Mouse (Mus musculus) embryonic facial prominence, embryonic 10.5 days (tissue): ENCODE measurements at regions not wholly inside any gene's neighbourhood (a gene's known extent, or its start where the extent isn't known, plus 50 kb on each side); places are given as distances from the start of the nearest gene placed in this dataset.
A peak's percentile ranks its signal among the peaks of the same experiment; 100 is the strongest.

Source experiments
- DNase-seq: peaks from one replicate; pipeline ENCODE4 v3.0.0-alpha.2; 2017; ENCODE audit warnings: low spot score
- H3K27ac ChIP-seq: fragments of 300-500 bp; sonication (generic); replicated peaks from 2 replicates; pipeline ENCODE4 v1.5.1; 2016; ENCODE audit warnings: mild to moderate bottlenecking
- H3K27me3 ChIP-seq: fragments of 300-500 bp; sonication (generic); replicated peaks from 2 replicates; pipeline ENCODE4 v1.6.1; 2016; ENCODE audit warnings: low read depth, mild to moderate bottlenecking; ENCODE audit not compliant: poor library complexity, severe bottlenecking
- H3K36me3 ChIP-seq: fragments of 300-500 bp; sonication (generic); replicated peaks from 2 replicates; pipeline ENCODE4 v1.6.1; 2016; ENCODE audit warnings: mild to moderate bottlenecking, moderate library complexity
- H3K4me1 ChIP-seq: fragments of 300-500 bp; sonication (generic); 2 replicates; pipeline ENCODE4 v1.6.1; 2016
- H3K4me3 ChIP-seq: fragments of 300-500 bp; sonication (generic); 2 replicates; pipeline ENCODE4 v1.5.1; 2016; ENCODE audit warnings: mild to moderate bottlenecking, moderate library complexity
- H3K9me3 ChIP-seq: fragments of 300-500 bp; sonication (generic); 2 replicates; pipeline ENCODE4 v1.6.1; 2016; ENCODE audit warnings: mild to moderate bottlenecking
- WGBS: fragments of 180-500 bp; shearing (Covaris S2); methylation state at CpG from one replicate; pipeline ENCODE4 v1.1.7; 2016; 5-methylcytosine and 5-hydroxymethylcytosine counted together

DNA sequence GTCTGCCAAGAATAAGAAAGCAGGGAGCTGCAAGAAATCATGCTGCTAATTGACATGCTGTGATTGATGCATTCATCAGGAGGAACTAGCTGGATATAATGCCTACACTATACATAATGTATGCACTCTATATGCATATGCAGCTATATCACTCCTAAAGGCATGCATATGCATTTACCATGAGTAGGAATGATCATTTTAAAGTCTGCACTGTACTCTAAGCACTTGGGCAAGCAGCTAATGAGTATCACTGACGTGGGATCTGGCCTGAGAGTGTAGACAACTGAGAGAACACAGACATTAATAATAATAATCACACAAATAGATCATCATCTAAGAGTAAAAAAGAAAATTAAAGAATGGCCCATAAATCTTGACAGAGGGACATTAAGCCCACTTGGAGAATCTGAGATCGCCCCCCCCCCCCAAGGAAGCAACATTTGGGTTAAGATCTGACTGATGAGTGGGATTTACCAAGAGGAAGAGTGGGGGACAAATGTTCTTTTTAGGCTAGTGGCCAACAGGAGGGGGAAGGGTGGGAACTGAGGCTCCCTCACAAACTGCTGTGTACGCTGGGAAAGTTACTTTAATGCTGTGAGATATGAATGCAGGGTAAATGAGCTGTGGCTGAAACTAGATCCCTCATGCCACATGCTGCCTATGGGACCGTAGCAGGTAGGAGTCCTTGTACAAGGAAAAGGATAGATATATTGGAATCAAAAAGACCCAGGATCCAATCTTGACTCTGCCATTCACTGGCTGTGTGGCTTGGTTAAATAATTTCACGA, 155.0 kb downstream of the Gsdmc2 start:
- DNase-seq, result no peak
- H3K9me3 ChIP-seq, result no peaks in the 10 kb centered on the region
- no peaks in the 10 kb centered on the region for H3K36me3 ChIP-seq
- H3K27ac ChIP-seq, result no peak overlapping the region
- peaks cover 9% of the 10 kb centered on the region; the same call in 1 of the 2 replicates for H3K27me3 ChIP-seq
- H3K4me3 ChIP-seq, result no peak overlapping the region
- WGBS, result 73% methylated on average over 5 of the region's 5 CpGs
- peaks cover 11% of the 10 kb centered on the region for H3K4me1 ChIP-seq

DNA sequence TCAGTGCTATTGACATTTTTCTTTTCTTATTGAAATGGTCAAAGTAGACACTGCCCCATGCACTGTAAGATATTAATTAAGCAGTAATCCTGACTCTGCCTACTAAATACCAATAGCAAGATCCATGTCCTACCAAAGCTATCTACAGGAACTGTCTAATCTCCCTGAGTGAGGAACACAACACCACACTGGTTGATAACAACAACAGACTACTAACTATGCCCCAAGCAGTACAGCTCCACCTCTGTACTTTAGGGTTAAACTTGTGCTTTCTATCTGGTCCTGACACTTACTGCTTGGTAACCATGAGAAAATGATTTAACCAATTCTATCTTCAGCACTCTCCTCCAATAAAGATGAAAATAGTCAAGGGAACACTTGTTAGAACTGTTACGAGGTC, 157.1 kb downstream of the Gsdmc2 start:
- H3K4me3 ChIP-seq, result no peak overlapping the region
- 94% methylated on average over 1 of the region's 1 CpGs for WGBS
- H3K27ac ChIP-seq, result no peak overlapping the region
- no peaks in the 10 kb centered on the region for H3K36me3 ChIP-seq
- H3K4me1 ChIP-seq, result peaks cover 6% of the 10 kb centered on the region
- H3K9me3 ChIP-seq, result no peaks in the 10 kb centered on the region
- no peaks in the 10 kb centered on the region for H3K27me3 ChIP-seq
- no peak for DNase-seq

DNA sequence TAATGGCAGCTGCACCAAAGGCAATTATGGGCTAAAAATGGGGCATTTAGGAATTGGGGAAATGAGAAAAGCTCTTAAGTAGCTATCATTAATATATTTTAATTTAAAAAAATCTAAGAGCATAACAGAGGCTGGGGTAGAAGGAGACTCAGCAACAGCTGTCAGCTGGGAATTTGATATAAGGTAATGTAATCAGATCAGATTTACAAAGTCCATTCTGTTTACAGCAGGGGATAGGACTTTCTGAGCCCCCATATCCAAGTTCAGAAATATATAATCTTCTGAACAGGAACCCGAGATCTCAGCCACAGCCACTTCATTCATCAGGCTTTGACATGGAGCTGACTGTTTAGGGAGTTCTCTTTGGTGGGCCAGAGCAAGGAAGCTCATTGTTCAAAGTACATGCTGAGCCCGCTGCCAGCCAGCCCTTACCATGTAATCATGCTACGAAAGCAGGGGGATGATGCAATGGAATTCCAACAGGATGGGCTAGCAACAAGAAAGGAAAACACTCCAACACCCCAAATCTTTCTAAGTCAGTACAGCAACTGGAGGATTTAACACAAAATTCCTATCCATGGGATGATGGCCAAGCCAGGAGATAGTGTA, 157.9 kb downstream of the Gsdmc2 start:
- 72% methylated on average over 3 of the region's 3 CpGs for WGBS
- no peak overlapping the region for H3K27ac ChIP-seq
- no peaks in the 10 kb centered on the region for H3K36me3 ChIP-seq
- DNase-seq, result no peak
- H3K4me1 ChIP-seq, result no peaks in the 10 kb centered on the region
- H3K4me3 ChIP-seq, result no peak overlapping the region
- H3K9me3 ChIP-seq, result no peaks in the 10 kb centered on the region
- H3K27me3 ChIP-seq, result no peaks in the 10 kb centered on the region

DNA sequence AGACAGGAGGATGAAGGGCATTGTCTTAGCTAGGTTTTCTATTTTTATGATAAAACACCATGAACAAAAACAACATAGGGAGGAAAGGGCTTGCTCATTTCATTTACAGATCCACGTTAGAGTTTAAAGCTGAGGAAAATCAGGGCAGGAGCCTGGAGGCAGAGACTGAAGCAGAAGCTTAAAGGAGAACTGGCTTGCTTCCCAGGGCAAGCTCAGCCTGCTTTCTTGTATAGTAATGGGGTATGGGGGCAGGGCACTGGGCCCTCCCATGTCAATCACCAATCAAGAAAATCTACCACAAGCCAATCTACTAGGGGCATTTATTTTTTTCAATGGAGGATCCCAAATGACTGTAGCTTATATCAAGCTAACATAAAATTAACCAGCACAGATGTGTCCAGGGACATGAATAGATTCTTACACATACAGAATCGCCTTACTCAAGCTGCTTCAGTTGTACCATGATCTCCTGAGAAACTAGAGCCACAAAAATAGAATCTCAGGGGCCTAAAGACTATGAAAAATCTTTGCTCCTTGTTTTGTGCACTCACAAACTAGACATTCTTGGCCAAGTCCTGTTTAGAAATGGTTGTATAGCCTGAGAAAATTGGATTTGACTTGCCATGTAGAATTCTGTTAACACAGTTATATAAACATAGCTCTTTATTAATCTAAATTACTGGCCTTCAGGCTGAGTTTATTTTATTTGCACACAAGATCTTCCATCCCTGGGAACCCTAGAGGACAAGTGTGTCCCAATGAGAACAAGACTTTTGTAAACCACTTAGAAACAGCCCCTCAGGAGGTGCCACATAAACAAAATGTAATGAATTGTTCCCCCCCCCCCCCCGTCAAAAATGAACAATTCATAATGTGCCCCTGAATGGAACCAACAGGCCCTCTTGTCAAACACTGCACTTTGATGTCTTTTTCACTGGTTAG, 164.7 kb downstream of the Gsdmc2 start:
- Histone ChIP-seq H3K27me3 (no peaks in the 10 kb centered on the region), H3K27ac (no peak overlapping the region)
- WGBS, result 64% methylated on average over 3 of the region's 3 CpGs

DNA sequence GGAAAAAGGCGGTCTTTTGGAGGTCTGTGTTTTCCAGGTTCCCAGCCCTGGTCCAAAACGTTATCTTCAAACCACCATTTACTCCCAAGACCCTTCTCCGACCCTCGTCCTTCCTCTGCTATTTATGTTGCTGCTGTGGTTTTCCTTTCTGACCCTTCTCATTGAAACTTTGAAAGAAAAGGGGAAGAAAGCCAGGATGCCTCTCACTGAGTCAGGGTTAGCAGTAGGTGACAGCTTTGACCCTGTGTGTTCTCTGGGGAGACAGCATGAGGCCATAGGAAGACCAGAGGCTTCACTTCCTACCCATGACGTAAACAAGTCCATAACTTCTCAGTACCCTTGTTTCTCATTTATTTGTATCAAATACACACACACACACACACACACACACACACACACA, 166.1 kb downstream of the Gsdmc2 start:
- H3K36me3 ChIP-seq, result no peaks in the 10 kb centered on the region
- H3K27me3 ChIP-seq, result no peaks in the 10 kb centered on the region
- no peak for DNase-seq
- no peak overlapping the region for H3K4me3 ChIP-seq
- 75% methylated on average over 5 of the region's 5 CpGs for WGBS
- 0 out of 2 replicates have a peak, but pooled peaks cover 3% of the 10 kb centered on the region for H3K9me3 ChIP-seq
- peaks cover 11% of the 10 kb centered on the region for H3K4me1 ChIP-seq
- no peak overlapping the region for H3K27ac ChIP-seq

More for the DNA sequence above, 164.7 kb downstream of the Gsdmc2 start:
- Histone ChIP-seq H3K36me3 (no peaks in the 10 kb centered on the region), H3K4me3 (no peak overlapping the region), H3K4me1 (peaks cover 11% of the 10 kb centered on the region), H3K9me3 (no peaks in the 10 kb centered on the region)
- no peak for DNase-seq

DNA sequence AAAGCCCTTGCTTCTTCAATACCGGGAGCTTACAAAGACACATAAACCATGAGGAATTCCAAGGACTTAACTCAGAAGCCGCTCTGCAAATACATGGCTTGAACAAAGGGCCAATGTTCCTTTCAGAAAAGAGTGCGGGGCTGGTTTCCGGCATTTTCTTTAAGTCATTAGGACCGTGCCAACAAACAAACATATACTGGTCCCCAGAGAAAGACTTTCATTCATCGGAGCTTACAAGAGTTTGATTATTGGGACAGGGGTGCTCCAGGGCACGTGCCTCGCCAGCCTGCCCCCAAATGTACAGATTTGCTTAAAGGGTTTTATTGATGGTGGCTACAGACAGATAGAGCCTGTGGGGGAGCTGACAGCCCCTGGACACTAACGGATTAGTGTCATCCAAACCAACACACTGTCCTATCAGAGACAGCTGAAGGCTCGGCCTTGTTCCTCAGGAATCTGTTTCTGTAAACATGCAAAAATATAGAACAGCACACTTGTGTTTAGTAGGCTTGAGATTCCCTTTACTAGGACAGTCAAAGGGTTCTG, 169.4 kb downstream of the Gsdmc2 start:
- peak; percentile 21 for DNase-seq
- Histone ChIP-seq H3K4me3 (no peak overlapping the region), H3K27ac (peak overlapping the region; percentile 57; the same call in 1 of the 2 replicates), H3K27me3 (peaks cover 18% of the 10 kb centered on the region), H3K36me3 (no peaks in the 10 kb centered on the region), H3K4me1 (peaks cover 14% of the 10 kb centered on the region), H3K9me3 (0 out of 2 replicates have a peak, but pooled peaks cover 3% of the 10 kb centered on the region)
- WGBS, result 25% methylated on average over 10 of the region's 10 CpGs

DNA sequence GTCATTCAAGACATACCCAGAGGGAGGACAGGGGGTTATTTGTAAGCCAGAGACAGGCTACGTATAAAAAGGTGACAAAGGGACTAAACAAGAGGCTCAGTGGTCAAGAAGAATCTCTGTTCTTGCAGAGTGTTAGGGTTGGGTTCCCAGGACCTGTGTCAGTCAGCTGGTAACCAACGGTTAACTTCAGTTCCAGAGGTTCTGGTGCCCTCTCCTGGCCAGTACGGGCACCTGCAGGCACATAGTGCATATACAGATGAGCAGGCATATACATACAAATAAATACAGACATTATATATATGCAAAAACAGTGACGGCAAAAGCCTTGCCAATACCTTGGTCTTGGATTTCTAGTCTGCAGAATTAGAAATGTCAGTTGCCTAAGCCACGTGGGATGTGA, 170.6 kb downstream of the Gsdmc2 start:
- Histone ChIP-seq H3K36me3 (no peaks in the 10 kb centered on the region), H3K27ac (no peak overlapping the region), H3K27me3 (peaks cover 18% of the 10 kb centered on the region), H3K4me3 (no peak overlapping the region), H3K4me1 (peaks cover 7% of the 10 kb centered on the region), H3K9me3 (0 out of 2 replicates have a peak, but pooled peaks cover 3% of the 10 kb centered on the region)
- 93% methylated on average over 5 of the region's 5 CpGs for WGBS
- no peak for DNase-seq

DNA sequence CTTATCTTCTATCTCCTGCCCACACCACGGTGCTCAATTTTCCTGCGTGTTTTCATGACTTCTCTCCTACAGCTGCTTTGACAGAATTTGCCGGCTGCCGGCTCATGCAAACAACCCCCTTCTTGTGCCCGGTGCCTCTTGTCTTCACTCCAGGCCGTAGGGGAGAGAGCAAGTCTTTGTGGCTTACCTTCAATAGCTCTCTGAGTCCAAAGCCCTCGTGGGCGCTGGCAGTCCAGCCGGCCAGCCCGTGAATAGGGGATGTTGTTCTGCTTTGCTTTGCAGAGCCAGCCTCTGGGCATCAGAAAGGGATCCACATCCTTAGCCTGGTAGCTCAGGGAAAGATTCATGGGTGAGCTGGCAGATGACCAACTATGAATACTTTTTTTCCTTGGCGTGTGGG, 173.9 kb downstream of the Gsdmc2 start:
- Histone ChIP-seq H3K4me1 (peaks cover 7% of the 10 kb centered on the region), H3K36me3 (no peaks in the 10 kb centered on the region), H3K4me3 (no peak overlapping the region), H3K9me3 (0 out of 2 replicates have a peak, but pooled peaks cover 3% of the 10 kb centered on the region), H3K27me3 (peaks cover 18% of the 10 kb centered on the region), H3K27ac (no peak overlapping the region)
- 43% methylated on average over 11 of the region's 11 CpGs for WGBS
- no peak for DNase-seq

DNA sequence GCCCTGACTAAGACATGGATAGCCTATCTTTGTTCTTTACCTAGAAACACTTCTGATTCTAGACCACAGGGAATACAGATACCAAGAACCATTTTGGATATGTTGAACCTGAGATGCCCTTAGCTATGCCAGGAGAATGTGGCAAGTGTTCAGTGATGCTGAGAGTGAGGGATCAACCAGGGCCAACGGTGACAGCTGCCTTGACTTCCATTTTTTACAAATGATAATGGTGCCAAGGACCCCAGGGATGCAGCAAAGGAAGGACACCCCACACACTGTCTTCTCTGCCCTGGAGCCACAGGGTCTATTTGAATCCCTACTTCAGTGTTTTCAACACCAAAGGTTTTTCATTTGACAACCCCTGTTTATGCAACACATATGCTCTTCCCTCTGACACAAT, 174.4 kb downstream of the Gsdmc2 start:
- no peaks in the 10 kb centered on the region for H3K36me3 ChIP-seq
- DNase-seq, result no peak
- H3K27ac ChIP-seq, result no peak overlapping the region
- WGBS, result 81% methylated on average over 1 of the region's 1 CpGs
- peaks cover 5% of the 10 kb centered on the region for H3K4me1 ChIP-seq
- peaks cover 18% of the 10 kb centered on the region for H3K27me3 ChIP-seq
- H3K9me3 ChIP-seq, result 0 out of 2 replicates have a peak, but pooled peaks cover 3% of the 10 kb centered on the region
- H3K4me3 ChIP-seq, result no peak overlapping the region

DNA sequence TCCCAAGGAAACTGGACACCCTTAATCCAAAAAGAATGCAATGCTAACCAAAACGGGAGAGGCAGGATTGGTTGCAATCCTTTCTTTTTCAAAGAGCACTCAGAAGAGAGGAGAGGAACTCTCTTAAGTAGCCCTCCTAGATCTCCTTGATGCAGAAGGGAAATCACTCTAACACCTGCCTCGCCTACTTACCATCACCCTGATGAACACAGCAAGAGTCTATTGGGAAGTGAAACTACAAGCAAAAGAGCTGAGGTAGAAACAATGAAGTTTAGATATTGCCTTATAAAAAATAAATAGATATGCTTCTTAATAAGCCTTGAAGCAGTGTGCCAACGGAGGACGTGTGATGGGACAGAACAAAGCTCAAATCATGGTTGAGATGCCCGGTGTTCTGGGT, 177.4 kb downstream of the Gsdmc2 start:
- DNase-seq, result no peak
- 79% methylated on average over 5 of the region's 5 CpGs for WGBS
- Histone ChIP-seq H3K9me3 (no peaks in the 10 kb centered on the region), H3K27me3 (peaks cover 17% of the 10 kb centered on the region), H3K27ac (no peak overlapping the region), H3K36me3 (no peaks in the 10 kb centered on the region), H3K4me3 (no peak overlapping the region), H3K4me1 (peaks cover 3% of the 10 kb centered on the region; the same call in 1 of the 2 replicates)

DNA sequence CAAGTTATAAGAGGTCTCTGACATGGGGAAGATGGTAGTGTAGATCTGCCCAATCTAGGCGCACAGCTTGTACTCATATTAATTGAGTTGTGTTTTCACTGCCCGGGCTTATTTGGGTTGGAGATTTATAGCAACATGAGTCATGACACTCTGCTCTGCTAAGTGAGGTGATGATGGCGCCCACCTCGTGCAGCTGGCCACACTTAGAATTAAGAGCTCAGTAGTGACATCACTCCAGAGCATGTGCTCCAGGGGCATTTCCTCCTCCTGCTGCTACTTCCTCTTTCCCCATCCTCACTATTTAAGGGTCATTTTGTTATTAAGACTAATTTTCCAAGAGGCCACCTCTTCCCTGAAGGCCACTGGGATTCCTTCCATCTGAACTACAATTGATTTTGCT, 179.5 kb downstream of the Gsdmc2 start:
- Histone ChIP-seq H3K4me3 (no peak overlapping the region), H3K9me3 (no peaks in the 10 kb centered on the region), H3K27ac (no peak overlapping the region), H3K27me3 (no peaks in the 10 kb centered on the region; the same call in 1 of the 2 replicates), H3K36me3 (no peaks in the 10 kb centered on the region), H3K4me1 (no peaks in the 10 kb centered on the region)
- WGBS, result 90% methylated on average over 4 of the region's 4 CpGs
- no peak for DNase-seq

DNA sequence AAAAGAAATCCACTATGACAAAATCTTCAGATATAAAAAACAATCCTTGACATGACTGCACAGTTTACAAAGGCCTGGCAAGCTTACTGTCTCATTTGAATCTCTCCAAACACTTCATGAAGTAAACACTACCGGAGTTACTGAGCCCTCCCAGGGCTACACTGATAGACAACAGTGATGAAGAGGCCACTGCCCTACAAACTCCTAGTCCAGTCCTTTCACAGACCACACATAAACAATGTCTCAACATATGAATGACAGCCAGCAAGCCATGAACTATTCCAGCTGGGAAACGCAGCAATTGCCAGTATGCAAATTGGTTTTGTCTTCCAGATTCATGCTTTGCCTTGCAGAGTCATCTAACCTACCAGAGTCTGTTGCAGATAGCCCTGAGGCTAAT, 180.1 kb downstream of the Gsdmc2 start:
- Histone ChIP-seq H3K4me1 (no peaks in the 10 kb centered on the region), H3K4me3 (no peak overlapping the region), H3K9me3 (no peaks in the 10 kb centered on the region), H3K36me3 (no peaks in the 10 kb centered on the region), H3K27ac (no peak overlapping the region), H3K27me3 (no peaks in the 10 kb centered on the region; the same call in 1 of the 2 replicates)
- 82% methylated on average over 2 of the region's 2 CpGs for WGBS
- DNase-seq, result no peak
